Mouse (Mus musculus): ENCODE data around the gene Susd2. TPM values are rescaled to one million over a fixed set of nuclear protein-coding genes. Genes with fewer than 3 reads are reported as not detected.

Susd2 gene
- polyA plus RNA-seq, 1 experiment, result 14.8 TPM

DNA sequence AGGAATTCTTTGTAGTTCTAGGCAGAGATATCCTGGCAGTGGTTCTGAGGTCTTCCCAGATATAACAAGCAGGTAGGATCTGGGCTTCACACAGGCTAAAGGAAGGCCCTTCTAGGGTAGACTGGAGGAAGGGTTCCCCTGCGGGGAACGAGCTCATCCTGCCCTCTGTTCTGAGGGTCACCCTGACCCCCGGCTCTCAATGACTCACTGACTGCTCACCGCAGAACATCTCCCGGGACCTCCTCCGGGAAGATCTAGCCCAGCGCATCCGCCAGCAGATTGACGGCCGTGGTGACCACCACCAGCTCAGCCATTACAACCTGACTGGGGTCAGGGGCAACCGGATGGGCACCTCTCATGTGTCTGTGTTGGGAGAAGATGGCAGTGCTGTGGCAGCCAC, 34.8 kb downstream of the Susd2 start:
- Histone ChIP-seq H3K36me3 (ENCODE audit: control insufficient read depth, insufficient read depth, low read length) (no peaks in the 10 kb centered on the region), H3K4me3 (ENCODE audit: extremely low read depth, insufficient read depth, insufficient read length) (no peak overlapping the region), H3K27me3 (ENCODE audit: control insufficient read depth, insufficient read depth, low read length) (no peaks in the 10 kb centered on the region), H3K4me1 (ENCODE audit: control insufficient read depth, insufficient read depth, insufficient read length) (no peaks in the 10 kb centered on the region), H3K27ac (ENCODE audit: insufficient read depth, low read length) (no peak overlapping the region)
- TF ChIP-seq POLR2A (IDR thresholded peaks at IDR 0.05; ENCODE audit: low read depth, low read length), result no peak
- TF ChIP-seq CTCF (IDR thresholded peaks at IDR 0.05; ENCODE audit: extremely low read depth, insufficient read depth, insufficient read length, insufficient replicate concordance), result no peak
- WGBS, result 92% methylated on average over 11 of the region's 11 CpGs
- DNase-seq (ENCODE audit: low read depth in 1 of 2, low spot score in 2 of 2), result no peak

DNA sequence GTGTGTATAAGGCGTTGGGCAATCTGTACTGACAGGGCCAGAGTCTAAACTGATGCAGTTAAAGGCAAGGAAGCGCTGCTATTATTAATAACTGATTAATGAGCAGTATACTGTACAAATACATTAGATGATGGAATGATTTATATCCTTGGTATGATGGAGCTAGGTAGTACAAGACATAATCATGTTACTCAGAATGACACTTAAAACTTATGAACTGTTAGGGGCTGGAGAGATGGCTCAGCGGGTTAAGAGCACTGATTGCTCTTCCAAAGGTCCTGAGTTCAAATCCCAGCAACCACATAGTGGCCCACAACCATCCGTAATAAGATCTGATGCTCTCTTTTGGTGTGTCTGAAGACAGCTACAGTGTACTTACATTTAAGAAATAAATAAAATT, 36.6 kb downstream of the Susd2 start:
- Histone ChIP-seq H3K4me1 (ENCODE audit: control insufficient read depth, insufficient read depth, insufficient read length) (no peaks in the 10 kb centered on the region), H3K27ac (ENCODE audit: insufficient read depth, low read length) (no peak overlapping the region), H3K27me3 (ENCODE audit: control insufficient read depth, insufficient read depth, low read length) (no peaks in the 10 kb centered on the region), H3K36me3 (ENCODE audit: control insufficient read depth, insufficient read depth, low read length) (no peaks in the 10 kb centered on the region), H3K4me3 (ENCODE audit: extremely low read depth, insufficient read depth, insufficient read length) (no peak overlapping the region)
- WGBS, result 93% methylated on average over 4 of the region's 4 CpGs
- TF ChIP-seq POLR2A (IDR thresholded peaks at IDR 0.05; ENCODE audit: low read depth, low read length) (no peak), CTCF (IDR thresholded peaks at IDR 0.05; ENCODE audit: extremely low read depth, insufficient read depth, insufficient read length, insufficient replicate concordance) (no peak)
- DNase-seq (ENCODE audit: low read depth in 1 of 2, low spot score in 2 of 2), result no peak

DNA sequence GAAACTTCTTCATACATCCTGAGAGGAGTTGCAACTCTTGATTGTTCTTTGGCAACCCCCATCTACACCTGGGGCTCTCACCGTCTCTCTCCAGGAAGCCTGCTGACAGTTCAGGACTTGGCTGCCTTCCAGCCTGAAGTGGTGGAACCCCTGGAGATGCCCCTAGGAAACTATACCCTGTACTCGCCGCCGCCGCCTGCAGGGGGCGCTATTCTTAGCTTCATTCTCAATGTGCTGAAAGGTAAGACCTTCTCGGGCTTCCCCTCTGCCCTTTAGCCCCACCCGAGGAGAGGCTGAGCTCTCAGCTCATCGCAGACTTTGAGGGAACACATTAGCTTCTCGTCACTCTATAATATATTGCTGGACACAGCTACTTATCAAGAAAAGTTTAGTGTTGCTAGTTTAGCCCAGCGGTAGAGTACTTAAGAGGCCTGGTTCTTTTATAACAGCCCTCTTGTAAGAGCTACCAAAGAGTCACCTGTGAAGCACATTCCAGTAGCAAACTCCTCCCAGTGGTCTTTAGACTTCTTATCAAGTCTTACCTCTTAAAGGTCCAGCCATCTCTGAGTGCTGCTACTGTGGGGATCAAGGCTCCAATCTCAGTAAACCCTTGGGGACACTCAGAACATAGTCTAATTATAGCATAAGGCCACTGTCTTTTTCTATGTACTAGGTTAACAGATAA, 38.5 kb downstream of the Susd2 start:
- no peaks in the 10 kb centered on the region for H3K36me3 ChIP-seq (ENCODE audit: control insufficient read depth, insufficient read depth, low read length)
- no peak overlapping the region for H3K27ac ChIP-seq (ENCODE audit: insufficient read depth, low read length)
- no peaks in the 10 kb centered on the region for H3K27me3 ChIP-seq (ENCODE audit: control insufficient read depth, insufficient read depth, low read length)
- DNase-seq (ENCODE audit: low read depth in 1 of 2, low spot score in 2 of 2), result no peak
- TF ChIP-seq CTCF (IDR thresholded peaks at IDR 0.05; ENCODE audit: extremely low read depth, insufficient read depth, insufficient read length, insufficient replicate concordance) (peak; percentile 33; the same call in 1 of the 2 replicates), POLR2A (IDR thresholded peaks at IDR 0.05; ENCODE audit: low read depth, low read length) (no peak)
- no peaks in the 10 kb centered on the region for H3K4me1 ChIP-seq (ENCODE audit: control insufficient read depth, insufficient read depth, insufficient read length)
- 51% methylated on average over 11 of the region's 11 CpGs for WGBS
- no peak overlapping the region for H3K4me3 ChIP-seq (ENCODE audit: extremely low read depth, insufficient read depth, insufficient read length)

DNA sequence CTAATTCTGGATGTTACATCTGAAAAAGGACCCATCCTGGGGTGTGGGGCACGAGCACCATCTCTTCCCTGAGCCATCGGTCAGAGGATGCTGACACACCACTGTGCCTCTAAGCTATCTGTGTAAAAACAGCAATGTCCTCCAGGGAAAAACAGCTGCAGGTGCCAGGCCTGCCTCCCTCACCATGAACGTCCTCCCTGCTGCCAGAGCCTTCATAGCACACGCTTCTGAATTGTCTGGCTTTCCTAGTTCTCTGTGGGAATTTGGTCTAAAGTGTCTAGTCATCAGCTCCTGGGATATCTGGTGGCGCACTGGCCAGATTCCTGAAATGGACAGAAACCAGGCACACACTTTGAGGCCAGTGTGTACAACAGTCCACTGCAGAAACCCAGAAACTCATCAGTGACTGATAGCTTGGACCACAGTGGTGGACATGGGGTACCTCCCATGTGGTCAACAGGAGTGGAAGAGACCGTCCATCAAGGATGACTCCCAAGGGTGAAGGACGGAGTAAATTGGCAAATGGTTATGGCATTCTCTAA, 43.5 kb downstream of the Susd2 start:
- no peaks in the 10 kb centered on the region for H3K4me1 ChIP-seq (ENCODE audit: control insufficient read depth, insufficient read depth, insufficient read length)
- no peaks in the 10 kb centered on the region for H3K27me3 ChIP-seq (ENCODE audit: control insufficient read depth, insufficient read depth, low read length)
- TF ChIP-seq CTCF (IDR thresholded peaks at IDR 0.05; ENCODE audit: extremely low read depth, insufficient read depth, insufficient read length, insufficient replicate concordance) (no peak), POLR2A (IDR thresholded peaks at IDR 0.05; ENCODE audit: low read depth, low read length) (no peak)
- WGBS, result 90% methylated on average over 7 of the region's 7 CpGs
- H3K36me3 ChIP-seq (ENCODE audit: control insufficient read depth, insufficient read depth, low read length), result no peaks in the 10 kb centered on the region
- DNase-seq (ENCODE audit: low read depth in 1 of 2, low spot score in 2 of 2), result no peak
- H3K27ac ChIP-seq (ENCODE audit: insufficient read depth, low read length), result no peak overlapping the region
- H3K4me3 ChIP-seq (ENCODE audit: extremely low read depth, insufficient read depth, insufficient read length), result no peak overlapping the region

DNA sequence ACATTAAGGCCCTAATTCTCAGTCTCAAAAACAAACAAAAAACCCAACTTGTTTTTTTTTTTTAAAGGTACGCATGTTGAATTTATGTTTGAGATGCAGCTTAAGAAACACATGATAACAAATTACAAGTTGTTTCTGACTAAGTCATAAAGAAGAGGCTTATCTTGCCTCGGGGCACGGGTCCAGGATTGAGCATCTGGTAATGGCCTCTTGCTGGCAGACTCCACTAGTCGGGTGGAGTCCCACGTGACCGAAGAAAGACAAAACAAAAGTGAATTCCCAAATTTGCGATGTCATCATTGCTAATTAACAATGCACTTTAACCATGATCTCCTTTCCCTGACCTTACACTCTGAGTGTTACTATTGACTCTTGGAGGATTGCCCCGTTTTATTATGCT, 47.8 kb downstream of the Susd2 start:
- 78% methylated on average over 8 of the region's 8 CpGs for WGBS
- DNase-seq (ENCODE audit: low read depth in 1 of 2, low spot score in 2 of 2), result no peak
- Histone ChIP-seq H3K27ac (ENCODE audit: insufficient read depth, low read length) (no peak overlapping the region), H3K27me3 (ENCODE audit: control insufficient read depth, insufficient read depth, low read length) (no peaks in the 10 kb centered on the region), H3K4me3 (ENCODE audit: extremely low read depth, insufficient read depth, insufficient read length) (no peak overlapping the region), H3K36me3 (ENCODE audit: control insufficient read depth, insufficient read depth, low read length) (no peaks in the 10 kb centered on the region), H3K4me1 (ENCODE audit: control insufficient read depth, insufficient read depth, insufficient read length) (peaks cover 14% of the 10 kb centered on the region; the same call in 1 of the 2 replicates)
- TF ChIP-seq CTCF (IDR thresholded peaks at IDR 0.05; ENCODE audit: extremely low read depth, insufficient read depth, insufficient read length, insufficient replicate concordance) (no peak), POLR2A (IDR thresholded peaks at IDR 0.05; ENCODE audit: low read depth, low read length) (no peak)

DNA sequence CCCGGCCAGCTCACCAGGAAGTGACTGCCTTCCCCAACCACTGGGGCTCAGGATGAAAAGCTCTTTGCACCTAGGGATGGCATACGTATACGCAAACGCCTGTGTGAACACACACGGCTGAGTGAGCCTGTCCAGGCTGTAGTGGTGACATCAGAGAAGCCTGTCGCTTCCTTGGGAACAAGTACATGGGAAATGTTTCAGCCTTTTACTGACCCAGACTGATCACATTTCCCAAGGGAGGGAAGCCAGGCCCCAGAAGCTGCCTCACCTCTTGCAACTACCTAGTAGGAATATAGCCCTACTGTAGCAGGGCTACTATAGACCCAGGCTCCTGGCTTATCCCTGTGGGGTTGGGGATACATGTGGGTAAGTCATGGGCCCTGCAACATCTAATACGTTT, 51.2 kb downstream of the Susd2 start:
- Histone ChIP-seq H3K4me3 (ENCODE audit: extremely low read depth, insufficient read depth, insufficient read length) (peak overlapping the region; percentile 58), H3K4me1 (ENCODE audit: control insufficient read depth, insufficient read depth, insufficient read length) (peaks cover 34% of the 10 kb centered on the region; the same call in 1 of the 2 replicates), H3K27me3 (ENCODE audit: control insufficient read depth, insufficient read depth, low read length) (no peaks in the 10 kb centered on the region), H3K36me3 (ENCODE audit: control insufficient read depth, insufficient read depth, low read length) (no peaks in the 10 kb centered on the region), H3K27ac (ENCODE audit: insufficient read depth, low read length) (peak overlapping the region; percentile 97)
- DNase-seq (ENCODE audit: low read depth in 1 of 2, low spot score in 2 of 2), result no peak
- TF ChIP-seq POLR2A (IDR thresholded peaks at IDR 0.05; ENCODE audit: low read depth, low read length) (no peak), CTCF (IDR thresholded peaks at IDR 0.05; ENCODE audit: extremely low read depth, insufficient read depth, insufficient read length, insufficient replicate concordance) (no peak)
- WGBS, result 72% methylated on average over 7 of the region's 7 CpGs

All from spleen, adult 2 months (tissue).